Mouse (Mus musculus): Measurements from ENCODE around the gene Qpct. TPM values are rescaled to one million over a fixed set of nuclear protein-coding genes. Genes with fewer than 3 reads are reported as not detected.
"Not testable (repeated sequence)": the region's sequence is repeated elsewhere in the genome, so short reads cannot be mapped to it uniquely, and the experiment has no call there.

The Qpct gene
- polyA plus RNA-seq, 1 experiment from 2014 or later: 20.1 TPM

- Histone ChIP-seq H3K4me1 (ENCODE audit: control insufficient read depth, low read depth, low read length) (no peaks in the 10 kb centered on the region), H3K36me3 (ENCODE audit: control insufficient read depth, insufficient read depth) (no peaks in the 10 kb centered on the region), H3K9me3 (replicated peaks; ENCODE audit: control insufficient read depth, low read length) (no peaks in the 10 kb centered on the region), H3K4me3 (ENCODE audit: low read depth, low read length) (no peak overlapping the region), H3K4me2 (ENCODE audit: low read depth, low read length) (no peak overlapping the region), H3K9ac (ENCODE audit: low read depth, low read length) (no peak overlapping the region), H3K27me3 (ENCODE audit: control insufficient read depth, insufficient read depth, low read depth, low read length) (no peaks in the 10 kb centered on the region), H3K27ac (ENCODE audit: low read length) (no peak overlapping the region)
- 23% methylated on average over 1 of the region's 1 CpGs for WGBS (ENCODE audit: insufficient replicate concordance)
- no peak for ATAC-seq (ENCODE audit: low read depth)
These were observed 40.0 kb downstream of the Qpct start for GRCm38 (mm10) chr17:79091710-79092109.

DNA sequence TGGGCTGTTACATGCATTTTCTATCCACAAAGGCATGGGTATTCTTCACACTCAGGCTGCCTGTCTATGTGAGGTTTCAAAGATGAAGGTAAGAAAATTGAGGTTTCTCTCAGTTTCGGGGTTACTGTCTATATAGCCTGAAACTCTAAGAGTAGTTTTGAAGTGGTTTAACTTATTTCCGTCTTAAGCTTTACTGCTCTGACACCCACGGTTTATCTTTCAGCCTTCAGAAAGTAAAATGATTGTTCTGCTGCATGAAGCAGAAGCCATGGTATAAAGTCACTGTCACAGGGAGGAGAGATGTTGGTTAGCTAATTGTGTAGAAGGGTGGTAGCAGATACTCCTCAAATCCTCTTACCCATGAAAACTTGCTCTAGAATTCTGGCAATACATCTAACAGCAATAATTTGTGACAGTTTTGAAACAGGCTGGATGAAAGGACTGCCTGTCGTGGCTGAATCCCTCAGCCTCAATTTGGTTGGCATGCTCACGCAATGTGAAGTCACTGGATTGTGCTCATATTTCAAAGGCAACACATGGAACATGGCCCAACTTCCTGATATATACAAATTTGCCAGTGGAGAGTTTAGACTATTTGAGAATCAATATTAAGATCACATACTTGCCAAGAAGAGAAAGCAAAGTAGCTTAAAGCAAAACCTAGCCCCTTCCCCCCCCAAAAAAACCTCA, 41.7 kb downstream of the Qpct start:
- no peak overlapping the region for H3K9ac ChIP-seq (ENCODE audit: low read depth, low read length)
- H3K9me3 ChIP-seq (replicated peaks; ENCODE audit: control insufficient read depth, low read length): no peaks in the 10 kb centered on the region
- no peak overlapping the region for H3K4me2 ChIP-seq (ENCODE audit: low read depth, low read length)
- no peaks in the 10 kb centered on the region for H3K4me1 ChIP-seq (ENCODE audit: control insufficient read depth, low read depth, low read length)
- H3K27ac ChIP-seq (ENCODE audit: low read length): no peak overlapping the region
- H3K27me3 ChIP-seq (ENCODE audit: control insufficient read depth, insufficient read depth, low read depth, low read length): no peaks in the 10 kb centered on the region
- ATAC-seq (ENCODE audit: low read depth): no peak
- H3K4me3 ChIP-seq (ENCODE audit: low read depth, low read length): no peak overlapping the region
- no peaks in the 10 kb centered on the region for H3K36me3 ChIP-seq (ENCODE audit: control insufficient read depth, insufficient read depth)
- 55% methylated on average over 5 of the region's 5 CpGs for WGBS (ENCODE audit: insufficient replicate concordance)

- Histone ChIP-seq H3K4me2 (ENCODE audit: low read depth, low read length) (no peak overlapping the region), H3K9ac (ENCODE audit: low read depth, low read length) (no peak overlapping the region), H3K4me3 (ENCODE audit: low read depth, low read length) (no peak overlapping the region), H3K9me3 (replicated peaks; ENCODE audit: control insufficient read depth, low read length) (no peaks in the 10 kb centered on the region), H3K27me3 (ENCODE audit: control insufficient read depth, insufficient read depth, low read depth, low read length) (no peaks in the 10 kb centered on the region), H3K4me1 (ENCODE audit: control insufficient read depth, low read depth, low read length) (no peaks in the 10 kb centered on the region), H3K36me3 (ENCODE audit: control insufficient read depth, insufficient read depth) (no peaks in the 10 kb centered on the region), H3K27ac (ENCODE audit: low read length) (no peak overlapping the region)
- 21% methylated on average over 2 of the region's 2 CpGs for WGBS (ENCODE audit: insufficient replicate concordance)
- no peak for ATAC-seq (ENCODE audit: low read depth)
These were observed 43.9 kb downstream of the Qpct start for GRCm38 (mm10) chr17:79095624-79096023.

GRCm38 (mm10) chr17:79099866-79100265, 48.2 kb downstream of the Qpct start:
- no peaks in the 10 kb centered on the region for H3K36me3 ChIP-seq (ENCODE audit: control insufficient read depth, insufficient read depth)
- no peak overlapping the region for H3K4me2 ChIP-seq (ENCODE audit: low read depth, low read length)
- H3K9me3 ChIP-seq (replicated peaks; ENCODE audit: control insufficient read depth, low read length): no peaks in the 10 kb centered on the region
- H3K27ac ChIP-seq (ENCODE audit: low read length): no peak overlapping the region
- H3K4me3 ChIP-seq (ENCODE audit: low read depth, low read length): no peak overlapping the region
- no peak for ATAC-seq (ENCODE audit: low read depth)
- no peaks in the 10 kb centered on the region for H3K27me3 ChIP-seq (ENCODE audit: control insufficient read depth, insufficient read depth, low read depth, low read length)
- no peak overlapping the region for H3K9ac ChIP-seq (ENCODE audit: low read depth, low read length)
- no peaks in the 10 kb centered on the region for H3K4me1 ChIP-seq (ENCODE audit: control insufficient read depth, low read depth, low read length)
- 30% methylated on average over 4 of the region's 4 CpGs for WGBS (ENCODE audit: insufficient replicate concordance)

DNA sequence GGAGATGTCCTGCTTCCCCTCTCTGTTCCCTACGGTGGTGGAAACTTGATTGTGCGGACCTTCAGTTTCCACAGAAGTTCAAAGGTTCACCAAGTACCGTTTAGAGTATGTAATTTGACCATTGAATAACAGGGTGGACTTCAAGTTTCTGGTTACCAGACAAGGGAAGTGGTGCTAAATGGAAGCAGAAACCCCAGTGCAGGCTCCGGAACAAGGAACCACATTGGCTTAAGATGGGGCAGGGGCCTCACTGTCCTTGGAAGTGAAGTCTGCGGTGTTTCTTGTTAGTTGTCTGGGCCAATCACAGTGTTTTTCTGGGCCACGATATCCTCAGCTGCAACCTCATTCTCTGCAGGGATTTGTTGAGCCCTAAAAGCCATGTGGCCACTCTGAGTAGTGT, 56.5 kb downstream of the Qpct start:
- Histone ChIP-seq H3K9me3 (replicated peaks; ENCODE audit: control insufficient read depth, low read length) (no peaks in the 10 kb centered on the region), H3K4me3 (ENCODE audit: low read depth, low read length) (no peak overlapping the region), H3K9ac (ENCODE audit: low read depth, low read length) (no peak overlapping the region), H3K4me1 (ENCODE audit: control insufficient read depth, low read depth, low read length) (no peaks in the 10 kb centered on the region), H3K27ac (ENCODE audit: low read length) (no peak overlapping the region), H3K27me3 (ENCODE audit: control insufficient read depth, insufficient read depth, low read depth, low read length) (no peaks in the 10 kb centered on the region), H3K36me3 (ENCODE audit: control insufficient read depth, insufficient read depth) (no peaks in the 10 kb centered on the region), H3K4me2 (ENCODE audit: low read depth, low read length) (no peak overlapping the region)
- no peak for ATAC-seq (ENCODE audit: low read depth)
- WGBS (ENCODE audit: insufficient replicate concordance): 64% methylated on average over 6 of the region's 6 CpGs

DNA sequence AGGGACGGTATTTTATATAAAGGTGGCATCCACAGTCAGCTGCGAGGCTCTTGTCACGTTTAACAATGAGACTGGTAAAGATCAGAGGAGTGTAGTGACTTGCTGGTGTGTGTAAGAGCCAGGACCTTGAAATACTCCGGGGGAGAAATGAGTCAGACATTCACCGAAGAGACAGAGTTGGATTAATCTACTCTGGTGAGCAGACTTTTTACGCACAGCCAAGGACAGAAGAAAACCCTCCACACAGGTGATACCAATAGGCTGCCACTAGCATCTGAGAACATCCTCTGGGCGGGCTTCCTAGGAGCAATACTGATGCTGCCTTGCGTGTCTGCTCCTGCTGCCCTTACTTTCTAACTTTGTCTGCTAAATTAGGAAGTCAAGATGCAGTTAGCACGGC, 57.9 kb downstream of the Qpct start:
- Histone ChIP-seq H3K36me3 (ENCODE audit: control insufficient read depth, insufficient read depth) (no peaks in the 10 kb centered on the region), H3K27me3 (ENCODE audit: control insufficient read depth, insufficient read depth, low read depth, low read length) (no peaks in the 10 kb centered on the region), H3K9ac (ENCODE audit: low read depth, low read length) (no peak overlapping the region), H3K4me3 (ENCODE audit: low read depth, low read length) (no peak overlapping the region), H3K27ac (ENCODE audit: low read length) (no peak overlapping the region), H3K4me1 (ENCODE audit: control insufficient read depth, low read depth, low read length) (no peaks in the 10 kb centered on the region), H3K4me2 (ENCODE audit: low read depth, low read length) (no peak overlapping the region), H3K9me3 (replicated peaks; ENCODE audit: control insufficient read depth, low read length) (no peaks in the 10 kb centered on the region)
- 61% methylated on average over 9 of the region's 9 CpGs for WGBS (ENCODE audit: insufficient replicate concordance)
- no peak for ATAC-seq (ENCODE audit: low read depth)

DNA sequence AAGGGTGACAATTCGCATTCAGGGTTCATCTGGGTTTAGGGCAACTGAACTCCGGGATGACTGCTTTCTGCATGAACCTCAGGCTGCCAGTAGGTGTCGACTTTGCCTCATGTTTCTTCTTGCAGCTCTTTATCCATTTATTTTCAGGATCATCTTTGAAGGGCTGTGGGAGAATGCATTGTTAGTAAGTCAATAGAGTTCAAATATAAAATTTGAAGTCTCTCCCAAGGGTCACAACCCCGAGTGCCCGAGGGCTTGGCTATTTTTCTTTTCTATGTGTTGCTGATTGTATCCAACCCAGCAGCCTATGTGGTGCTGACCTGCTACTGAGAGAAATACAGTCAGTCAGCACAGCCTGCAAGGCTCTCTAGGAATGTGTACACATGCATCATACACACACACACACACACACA, 59.2 kb downstream of the Qpct start:
- no peak overlapping the region for H3K4me3 ChIP-seq (ENCODE audit: low read depth, low read length)
- H3K4me2 ChIP-seq (ENCODE audit: low read depth, low read length): no peak overlapping the region
- no peak overlapping the region for H3K9ac ChIP-seq (ENCODE audit: low read depth, low read length)
- H3K9me3 ChIP-seq (replicated peaks; ENCODE audit: control insufficient read depth, low read length): no peaks in the 10 kb centered on the region
- H3K4me1 ChIP-seq (ENCODE audit: control insufficient read depth, low read depth, low read length): no peaks in the 10 kb centered on the region
- H3K36me3 ChIP-seq (ENCODE audit: control insufficient read depth, insufficient read depth): no peaks in the 10 kb centered on the region
- no peak for ATAC-seq (ENCODE audit: low read depth)
- H3K27me3 ChIP-seq (ENCODE audit: control insufficient read depth, insufficient read depth, low read depth, low read length): no peaks in the 10 kb centered on the region
- no peak overlapping the region for H3K27ac ChIP-seq (ENCODE audit: low read length)
- WGBS (ENCODE audit: insufficient replicate concordance): 23% methylated on average over 5 of the region's 5 CpGs

GRCm38 (mm10) chr17:79115248-79115647, 63.5 kb downstream of the Qpct start:
- not testable (repeated sequence) for H3K9me3 ChIP-seq (replicated peaks; ENCODE audit: control insufficient read depth, low read length); ATAC-seq (ENCODE audit: low read depth); H3K27me3 ChIP-seq (ENCODE audit: control insufficient read depth, insufficient read depth, low read depth, low read length); H3K4me1 ChIP-seq (ENCODE audit: control insufficient read depth, low read depth, low read length); H3K4me3 ChIP-seq (ENCODE audit: low read depth, low read length); H3K36me3 ChIP-seq (ENCODE audit: control insufficient read depth, insufficient read depth); H3K4me2 ChIP-seq (ENCODE audit: low read depth, low read length); H3K27ac ChIP-seq (ENCODE audit: low read length); H3K9ac ChIP-seq (ENCODE audit: low read depth, low read length)
- WGBS (ENCODE audit: insufficient replicate concordance): 33% methylated on average over 9 of the region's 9 CpGs

- H3K4me2 ChIP-seq (ENCODE audit: low read depth, low read length): no peak overlapping the region
- no peaks in the 10 kb centered on the region for H3K9me3 ChIP-seq (replicated peaks; ENCODE audit: control insufficient read depth, low read length)
- no peak overlapping the region for H3K9ac ChIP-seq (ENCODE audit: low read depth, low read length)
- H3K4me1 ChIP-seq (ENCODE audit: control insufficient read depth, low read depth, low read length): no peaks in the 10 kb centered on the region
- H3K27me3 ChIP-seq (ENCODE audit: control insufficient read depth, insufficient read depth, low read depth, low read length): no peaks in the 10 kb centered on the region
- ATAC-seq (ENCODE audit: low read depth): no peak
- no peak overlapping the region for H3K27ac ChIP-seq (ENCODE audit: low read length)
- no peak overlapping the region for H3K4me3 ChIP-seq (ENCODE audit: low read depth, low read length)
- H3K36me3 ChIP-seq (ENCODE audit: control insufficient read depth, insufficient read depth): no peaks in the 10 kb centered on the region
- WGBS (ENCODE audit: insufficient replicate concordance): 61% methylated on average over 1 of the region's 1 CpGs
These were observed 67.4 kb downstream of the Qpct start for GRCm38 (mm10) chr17:79119066-79119465.
